Mouse (Mus musculus): ENCODE measurements around the gene Lingo2. TPM values are rescaled to one million over a fixed set of nuclear protein-coding genes. Genes with fewer than 3 reads are reported as not detected.

Gene Lingo2
- total and polyA plus RNA-seq, 3 experiments = not detected

- Histone ChIP-seq H3K4me3 (replicated peaks in 1 of 3; ENCODE audit: low read depth in 2 of 3, low read length in 2 of 3, poor library complexity in 1 of 3) (no peak overlapping the region), H3K36me3 (replicated peaks in 1 of 2; ENCODE audit: control insufficient read depth in 1 of 2, insufficient read depth in 1 of 2, low read length in 1 of 2) (no peaks in the 10 kb centered on the region), H3K9me3 (replicated peaks; ENCODE audit: low read length) (peaks cover 35% of the 10 kb centered on the region), H3K79me2 (replicated peaks; ENCODE audit: control insufficient read depth, extremely low read depth, insufficient read depth, poor library complexity, severe bottlenecking) (no peaks in the 10 kb centered on the region), H3K9ac (ENCODE audit: insufficient read depth, low read depth) (no peak overlapping the region), H3K27ac (ENCODE audit: insufficient read depth, low read depth) (no peak overlapping the region), H3K27me3 (replicated peaks) (no peaks in the 10 kb centered on the region), H3K4me2 (ENCODE audit: insufficient read depth, low read depth, poor library complexity, severe bottlenecking) (no peak overlapping the region), H3K4me1 (ENCODE audit: control insufficient read depth in 1 of 2, insufficient read depth in 2 of 2) (no peaks in the 10 kb centered on the region)
- TF ChIP-seq USF2 (conservative IDR thresholded peaks at IDR 0.05; ENCODE audit: low read depth, low read length) (no peak), MAZ (IDR thresholded peaks at IDR 0.05; ENCODE audit: low read depth, low read length) (no peak), CHD2 (IDR thresholded peaks at IDR 0.05; ENCODE audit: low read length) (no peak), NELFE (IDR thresholded peaks at IDR 0.05; ENCODE audit: low read depth, low read length) (no peak), MXI1 (IDR thresholded peaks at IDR 0.05; ENCODE audit: low read depth, low read length) (no peak), MEF2A (IDR thresholded peaks at IDR 0.05; ENCODE audit: borderline replicate concordance, low read depth, low read length) (no peak), MAFK (IDR thresholded peaks at IDR 0.05; ENCODE audit: insufficient replicate concordance, low read length) (no peak), PAX5 (IDR thresholded peaks at IDR 0.05; ENCODE audit: low read length) (no peak)
- DNase-seq (ENCODE audit: extremely low read depth) = no peak
- in situ Hi-C loops (cut with MboI; ENCODE audit: low pct_ligation_motif_present, low pct_unique_long_range_greater_than_20kb, low sequenced_read_pairs) = no loop called here
- dilution Hi-C loops (cut with MboI; ENCODE audit: extremely low pct_ligation_motif_present, extremely low pct_unique_long_range_greater_than_20kb, low sequenced_read_pairs) = no loop called here
Measured at GRCm38 (mm10) chr4:36305228-36305627, 646.3 kb downstream of the Lingo2 start.

GRCm38 (mm10) chr4:36289701-36290053, 661.9 kb downstream of the Lingo2 start:
- dilution Hi-C loops (cut with MboI; ENCODE audit: extremely low pct_ligation_motif_present, extremely low pct_unique_long_range_greater_than_20kb, low sequenced_read_pairs) (no loop called here), in situ Hi-C loops (cut with MboI; ENCODE audit: low pct_ligation_motif_present, low pct_unique_long_range_greater_than_20kb, low sequenced_read_pairs) (no loop called here)
- no peak for DNase-seq (ENCODE audit: extremely low read depth)
- Histone ChIP-seq H3K79me2 (replicated peaks; ENCODE audit: control insufficient read depth, extremely low read depth, insufficient read depth, poor library complexity, severe bottlenecking) (no peaks in the 10 kb centered on the region), H3K4me3 (replicated peaks in 1 of 3; ENCODE audit: low read depth in 2 of 3, low read length in 2 of 3, poor library complexity in 1 of 3) (no peak overlapping the region), H3K27ac (ENCODE audit: insufficient read depth, low read depth) (no peak overlapping the region), H3K36me3 (replicated peaks in 1 of 2; ENCODE audit: control insufficient read depth in 1 of 2, insufficient read depth in 1 of 2, low read length in 1 of 2) (no peaks in the 10 kb centered on the region), H3K27me3 (replicated peaks) (no peaks in the 10 kb centered on the region), H3K9me3 (replicated peaks; ENCODE audit: low read length) (peaks cover 26% of the 10 kb centered on the region), H3K4me2 (ENCODE audit: insufficient read depth, low read depth, poor library complexity, severe bottlenecking) (no peak overlapping the region), H3K4me1 (ENCODE audit: control insufficient read depth in 1 of 2, insufficient read depth in 2 of 2) (no peaks in the 10 kb centered on the region), H3K9ac (ENCODE audit: insufficient read depth, low read depth) (no peak overlapping the region)
- TF ChIP-seq POLR2AphosphoS2 (IDR thresholded peaks at IDR 0.05; ENCODE audit: low read depth, low read length) = no peak
- TF ChIP-seq ELF1 (IDR thresholded peaks at IDR 0.05; ENCODE audit: low read depth, low read length) = no peak
- TF ChIP-seq MEF2A (IDR thresholded peaks at IDR 0.05; ENCODE audit: borderline replicate concordance, low read depth, low read length) = no peak
- TF ChIP-seq TCF12 (IDR thresholded peaks at IDR 0.05; ENCODE audit: low read depth, low read length) = no peak
- no peak for TF ChIP-seq CHD1 (IDR thresholded peaks at IDR 0.05; ENCODE audit: low read depth, low read length)
- no peak for TF ChIP-seq CTCF (conservative IDR thresholded peaks at IDR 0.05 in 1 of 2, IDR thresholded peaks at IDR 0.05 in 1 of 2; ENCODE audit: low read depth in 2 of 2, low read length in 2 of 2)
- TF ChIP-seq POLR2A (IDR thresholded peaks at IDR 0.05; ENCODE audit: low read depth, low read length) = no peak
- no peak for TF ChIP-seq IRF4 (IDR thresholded peaks at IDR 0.05; ENCODE audit: low read depth, low read length)
- no peak for TF ChIP-seq USF1 (IDR thresholded peaks at IDR 0.05; ENCODE audit: low read depth, low read length)
- no peak for TF ChIP-seq NELFE (IDR thresholded peaks at IDR 0.05; ENCODE audit: low read depth, low read length)
- TF ChIP-seq USF2 (conservative IDR thresholded peaks at IDR 0.05; ENCODE audit: low read depth, low read length) = no peak
- no peak for TF ChIP-seq MAFK (IDR thresholded peaks at IDR 0.05; ENCODE audit: insufficient replicate concordance, low read length)
